Mouse (Mus musculus) lung, postnatal 14 days (tissue): ENCODE data around the gene Krt6a.
"Not testable (repeated sequence)": the region's sequence is repeated elsewhere in the genome, so short reads cannot be mapped to it uniquely, and the experiment has no call there.

Experiments used
- DNase-seq: peaks from one replicate; pipeline ENCODE4 v3.0.0; 2021

Krt6a gene

DNA sequence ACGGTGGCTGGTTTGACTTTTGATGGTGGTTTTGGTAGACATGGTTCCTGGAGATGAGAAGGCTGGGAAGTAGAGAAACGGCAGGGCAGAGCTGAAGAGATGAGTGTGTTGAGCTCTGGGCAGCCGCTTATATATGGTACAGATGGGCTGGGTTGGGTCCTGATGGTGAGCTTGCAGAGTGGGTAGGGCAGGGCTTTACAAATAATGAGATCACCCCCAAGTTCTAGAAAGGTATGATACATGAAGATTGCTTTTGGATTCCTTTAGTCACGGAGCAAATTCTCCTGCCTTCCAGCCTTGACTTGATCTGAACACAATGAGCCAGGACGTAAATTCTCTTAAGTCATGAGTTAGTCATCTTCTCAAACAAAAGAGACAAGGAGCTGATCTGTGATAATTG is at the start of gene Krt6a:
Gene Krt6a (minus strand): TSS at position 101 of the 400 bp plus-strand sequence.
- no peak for DNase-seq

DNA sequence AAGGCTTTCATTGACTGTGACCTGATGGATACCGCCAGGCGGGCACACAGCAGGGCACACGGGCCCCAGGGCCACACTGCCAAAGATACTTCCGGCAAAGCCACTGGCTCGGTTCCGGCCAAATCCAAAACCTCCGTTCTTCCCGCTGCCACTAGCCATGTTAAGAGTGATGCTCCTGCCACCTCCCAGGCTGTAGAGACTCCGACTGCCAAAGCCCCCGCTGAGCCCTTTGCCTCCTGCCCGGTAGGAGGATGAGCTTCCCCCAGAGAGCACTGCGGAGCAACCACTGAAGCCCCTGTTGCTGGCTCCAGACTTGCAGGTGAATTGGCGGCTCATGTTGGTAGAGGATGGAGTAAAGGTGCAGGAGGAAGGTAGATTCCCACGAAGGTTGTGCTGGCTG is 48.6 kb upstream of the Krt6a start, which contains the start of gene Krt71:
Gene Krt71 (minus strand): TSS at position 399 of the 400 bp plus-strand sequence.
- no peak for DNase-seq

DNA sequence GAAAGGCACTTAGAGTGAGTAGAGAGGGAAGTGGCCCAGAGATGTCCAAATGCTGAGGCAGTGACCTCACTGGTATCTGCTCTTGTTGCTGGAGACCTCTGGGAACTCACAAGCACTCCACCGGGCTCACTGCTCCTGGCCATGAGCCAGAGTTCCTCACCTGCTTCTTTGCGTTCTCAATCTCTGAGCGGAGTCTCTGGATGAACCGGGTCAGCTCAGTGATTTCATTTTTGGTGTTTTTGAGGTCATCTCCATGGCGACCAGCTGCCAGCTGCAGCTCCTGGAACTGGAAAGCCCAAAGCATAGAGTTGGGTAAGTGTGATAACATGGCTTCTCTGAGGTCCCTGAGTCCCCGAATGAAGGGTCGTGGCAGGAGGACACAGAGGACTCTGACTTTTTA is 43.7 kb upstream of the Krt6a start:
- DNase-seq, result no peak

DNA sequence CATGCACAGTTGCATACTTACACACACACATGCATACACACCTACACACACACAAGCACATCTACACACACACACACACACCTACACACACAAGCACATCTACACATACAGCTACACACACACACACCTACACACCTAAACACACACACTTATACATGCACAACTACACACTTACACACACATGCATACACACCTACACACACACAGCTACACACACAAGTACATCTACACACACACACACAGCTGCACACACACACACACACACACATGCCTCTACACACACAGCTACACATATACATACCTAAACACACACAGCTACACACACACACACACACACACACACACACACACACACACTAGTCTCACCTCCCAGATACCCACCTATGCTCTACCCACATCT is 36.5 kb upstream of the Krt6a start:
- DNase-seq, result no peak

DNA sequence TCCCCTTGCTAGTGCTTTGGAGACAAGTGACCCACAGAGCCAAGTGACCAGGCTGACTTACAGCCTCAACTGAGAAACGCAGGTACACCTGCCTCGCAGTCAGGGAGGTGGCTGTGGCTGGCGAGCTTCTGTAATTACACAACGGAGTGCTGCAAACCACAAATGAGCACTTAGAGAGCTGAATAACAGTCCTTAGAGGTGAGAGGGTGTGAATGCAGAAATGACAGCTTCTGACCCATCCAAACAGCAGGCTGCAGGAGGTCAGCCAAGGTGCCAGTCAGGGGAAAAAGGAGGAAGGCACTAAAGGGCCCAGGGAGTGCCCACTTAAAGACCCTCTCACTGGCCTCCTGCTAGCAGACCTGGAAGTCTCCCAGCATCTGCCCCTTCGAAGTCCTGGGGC is 30.6 kb upstream of the Krt6a start:
- peak; percentile 5 for DNase-seq

DNA sequence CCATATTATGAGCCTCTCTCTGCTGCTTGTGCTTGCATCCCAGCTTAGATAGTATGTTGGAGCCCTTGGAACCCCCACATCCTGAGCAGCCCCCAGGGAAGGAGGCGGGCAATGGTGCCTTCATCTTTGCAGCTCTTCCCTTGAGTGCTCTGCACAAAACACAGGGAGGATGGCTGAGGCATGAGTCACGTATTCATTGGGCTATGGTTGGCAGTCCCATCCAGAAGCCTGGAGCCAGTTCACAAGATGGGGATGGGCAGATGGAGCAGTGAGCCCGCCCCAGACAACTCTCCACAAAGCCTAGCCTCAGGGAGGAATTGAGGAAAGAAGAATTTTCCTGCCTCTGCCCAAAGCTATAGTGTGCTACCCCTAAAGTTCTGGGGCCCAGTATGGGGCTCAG is 21.7 kb upstream of the Krt6a start:
- no peak for DNase-seq

DNA sequence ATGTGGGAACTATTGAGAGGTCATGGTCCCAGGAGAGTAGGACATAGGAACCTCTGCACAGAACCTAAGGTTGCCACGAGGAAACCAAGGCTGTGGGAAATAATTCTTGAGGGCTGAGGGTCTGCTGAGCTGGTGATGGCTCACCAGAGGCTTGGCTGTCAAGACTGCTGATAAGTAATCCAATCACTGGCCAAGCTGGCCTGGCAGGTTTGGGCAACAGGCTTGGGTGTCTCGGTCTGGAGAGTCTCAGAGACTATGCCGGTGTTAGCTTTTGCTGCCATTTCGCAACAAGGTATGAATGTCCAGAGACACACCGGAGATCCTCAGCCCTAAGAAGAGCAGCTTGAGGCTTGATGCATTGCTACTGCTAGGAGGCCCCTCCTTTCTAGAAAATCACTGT is 20.2 kb upstream of the Krt6a start:
- no peak for DNase-seq

DNA sequence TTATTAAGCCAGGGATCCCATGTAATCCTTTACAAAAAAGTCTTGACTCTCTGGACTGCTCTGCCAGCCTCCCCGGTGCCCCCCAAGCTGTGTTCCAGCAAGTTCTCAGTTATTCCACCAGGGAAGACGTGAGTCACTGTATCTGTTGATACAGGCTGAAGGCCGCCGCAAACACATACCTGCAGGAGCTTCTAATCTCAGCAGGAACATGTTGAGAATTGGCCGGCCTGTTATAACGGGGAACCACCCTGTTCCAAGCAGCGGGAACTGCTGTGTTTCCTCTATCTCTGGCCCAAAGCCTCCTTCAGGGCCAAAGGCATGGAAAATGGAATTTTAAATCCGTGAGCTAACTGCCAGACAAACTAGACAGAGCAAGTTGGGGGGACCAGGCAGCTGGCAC is 19.6 kb upstream of the Krt6a start:
- no peak for DNase-seq

DNA sequence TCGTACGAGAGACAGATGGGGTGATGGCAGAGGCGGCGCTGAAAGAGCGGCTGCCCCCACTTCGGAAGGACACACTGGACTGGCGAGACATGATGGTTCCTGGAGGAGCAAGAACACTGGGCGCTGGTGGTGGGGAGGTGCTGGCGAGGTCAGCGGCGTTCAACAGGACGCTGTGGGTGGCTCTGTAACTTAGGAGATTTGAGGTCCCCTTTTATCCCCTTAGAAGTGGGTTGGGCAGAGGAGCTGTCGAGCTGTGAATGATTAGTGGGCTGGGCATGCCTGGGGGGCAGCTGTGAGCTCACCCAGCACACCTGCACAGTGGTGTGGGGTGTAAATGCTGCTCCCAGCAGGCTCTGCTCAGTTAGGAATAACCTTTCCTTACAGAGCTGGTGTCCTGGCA is 18.6 kb upstream of the Krt6a start, which contains the start of gene Krt5:
Gene Krt5 (minus strand): TSS at position 179 of the 400 bp plus-strand sequence.
- DNase-seq, result no peak

DNA sequence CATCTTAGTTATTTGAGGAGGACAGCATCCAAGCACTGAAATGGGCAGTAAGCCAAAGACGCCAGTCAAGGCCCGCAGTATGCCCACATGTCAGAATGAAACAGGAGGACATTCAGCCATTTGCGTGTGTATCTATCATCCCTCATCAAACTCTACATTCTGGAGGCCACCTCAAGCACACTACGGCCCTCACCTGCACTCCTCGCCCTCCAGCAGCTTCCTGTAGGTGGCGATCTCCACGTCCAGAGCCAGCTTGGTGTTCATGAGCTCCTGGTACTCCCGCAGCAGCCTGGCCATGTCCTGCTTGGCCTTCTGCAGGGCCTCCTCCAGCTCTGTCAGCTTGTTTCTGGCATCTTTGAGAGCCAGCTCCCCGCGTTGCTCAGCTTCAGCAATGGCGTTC is 14.6 kb upstream of the Krt6a start:
- no peak for DNase-seq

DNA sequence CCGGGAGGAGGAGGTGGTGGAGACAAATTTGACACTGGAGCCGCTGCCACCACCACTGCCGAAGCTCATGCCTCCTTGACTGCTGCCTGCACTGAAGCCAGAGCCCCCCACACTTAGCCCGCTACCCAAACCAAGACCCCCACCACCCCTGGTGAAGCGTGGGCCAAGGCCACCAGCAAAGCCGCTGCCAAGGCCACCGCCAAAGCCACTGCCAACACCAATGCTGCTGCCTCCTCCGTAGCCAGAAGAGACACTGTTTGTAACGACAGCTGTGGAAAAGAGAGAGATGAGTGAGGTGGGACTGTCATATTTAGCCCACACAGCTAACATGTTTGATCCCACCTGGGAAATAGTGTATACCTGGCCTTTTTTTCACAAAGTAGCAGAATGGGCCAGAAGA is 13.3 kb upstream of the Krt6a start:
- DNase-seq, result no peak

DNA sequence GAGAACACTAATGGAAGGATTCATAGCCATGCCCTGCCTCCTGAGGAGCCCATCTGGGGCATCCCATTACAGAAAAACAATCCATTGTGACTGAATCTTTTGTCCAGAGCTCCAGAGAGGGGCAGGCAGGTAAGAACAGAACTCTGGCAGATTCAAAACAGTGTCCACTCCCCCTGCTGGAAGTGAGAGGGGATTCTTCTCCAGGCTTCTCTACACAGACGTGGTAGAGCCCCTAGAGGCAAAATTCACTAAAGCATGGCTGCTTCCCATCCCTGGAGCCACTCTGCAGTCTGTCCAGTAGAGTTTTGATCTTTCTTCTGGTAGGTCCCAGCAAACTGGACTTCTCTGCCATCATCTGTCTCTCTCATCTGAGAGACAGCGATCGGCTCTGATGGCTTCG is 10.0 kb upstream of the Krt6a start:
- no peak for DNase-seq

DNA sequence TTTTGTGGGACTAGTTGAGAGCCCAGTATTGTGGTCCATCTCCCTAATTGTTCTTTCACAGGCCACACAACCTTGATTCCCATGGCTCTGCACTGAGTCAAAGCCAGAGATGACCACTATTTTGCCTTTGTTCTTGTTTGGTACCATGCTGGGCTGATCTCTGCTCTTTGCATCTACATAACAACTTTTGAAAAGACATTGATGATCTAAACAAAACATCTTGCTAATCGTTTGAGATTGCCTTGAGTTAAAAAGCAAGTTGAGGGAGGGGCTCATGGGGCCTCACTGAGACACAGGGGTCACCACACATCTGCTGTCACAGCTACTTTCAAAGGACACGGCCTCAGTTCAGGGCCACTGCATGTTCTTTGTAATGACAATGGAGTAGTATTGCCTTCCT is 8.3 kb upstream of the Krt6a start:
- no peak for DNase-seq

DNA sequence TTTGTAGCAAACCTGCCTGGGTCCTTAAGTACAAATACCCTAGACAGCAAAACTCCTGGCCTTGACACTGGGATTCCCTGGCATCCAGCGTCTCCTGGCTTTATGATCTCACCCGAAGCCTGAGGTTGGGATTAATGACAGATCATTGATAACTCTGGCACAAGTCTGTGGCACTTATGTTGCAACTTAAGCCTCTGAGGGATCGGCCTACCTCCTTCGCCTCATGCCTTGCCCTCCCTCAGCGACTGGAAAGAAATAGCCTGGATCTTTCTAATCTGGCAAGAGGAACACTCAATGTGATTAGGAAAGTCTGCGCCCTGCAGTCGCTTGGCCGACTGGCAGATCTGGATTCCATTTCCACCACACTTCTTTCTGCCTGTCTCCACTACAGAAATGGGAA is 5.8 kb upstream of the Krt6a start:
- DNase-seq, result no peak

DNA sequence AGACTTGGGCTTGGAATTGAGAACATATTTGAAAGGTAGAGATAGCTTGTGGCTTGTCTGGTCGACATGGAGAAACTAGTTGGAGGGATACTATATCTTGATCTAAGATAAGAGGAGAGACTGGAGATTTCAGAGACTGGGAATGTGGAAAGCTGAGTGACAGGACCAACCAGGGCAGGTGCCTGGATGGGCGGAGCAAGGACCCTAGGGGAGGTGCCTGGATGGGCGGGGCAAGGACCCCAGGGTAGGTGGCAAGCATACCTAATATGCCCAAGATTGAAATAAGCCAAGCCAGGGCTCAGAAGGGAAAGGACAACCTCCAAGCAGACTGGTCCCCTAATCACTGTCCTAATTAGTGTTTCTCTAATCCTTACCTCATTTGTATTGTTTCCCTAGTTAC is 5.1 kb upstream of the Krt6a start:
- no peak for DNase-seq

DNA sequence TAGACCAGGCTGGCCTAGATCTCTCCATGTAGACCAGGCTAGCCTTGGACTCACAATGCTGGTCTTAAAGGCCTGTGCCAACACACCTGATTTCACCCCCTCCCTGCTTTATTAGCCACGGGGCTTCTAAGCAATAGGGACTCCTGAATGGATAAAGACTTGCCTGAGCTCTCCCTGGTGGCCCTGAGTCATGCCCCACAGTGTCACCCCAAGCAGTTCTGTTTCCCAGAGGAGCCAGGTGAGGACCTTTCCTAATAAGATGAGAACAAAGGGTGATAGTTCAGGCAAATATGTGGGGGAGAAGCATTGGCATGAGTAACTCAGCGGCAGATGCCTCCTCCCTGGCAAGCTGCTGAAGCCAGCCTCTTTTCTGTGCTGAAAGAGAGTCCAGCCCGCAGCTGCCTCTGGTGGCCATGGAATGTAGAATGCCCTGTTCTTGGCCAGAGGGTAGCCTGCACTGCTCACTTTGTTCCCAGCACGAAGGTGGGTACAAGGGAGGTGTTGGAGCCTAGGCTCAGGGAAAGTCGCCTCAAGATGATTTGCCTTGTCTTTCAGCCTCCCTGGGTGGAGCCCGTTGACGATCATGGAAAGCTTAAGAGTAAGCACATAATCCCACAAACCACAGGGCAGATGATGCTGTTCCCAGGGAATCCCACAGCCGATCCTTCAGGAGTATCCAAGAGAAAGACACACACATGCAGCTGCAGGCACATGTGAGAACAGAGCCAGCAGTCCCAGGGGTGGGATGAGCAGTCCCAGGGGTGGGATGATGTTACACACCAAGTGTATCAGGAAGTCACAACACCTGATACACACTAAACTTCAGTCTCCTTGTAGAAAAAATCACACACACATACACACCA is 3.5 kb upstream of the Krt6a start:
- no peak for DNase-seq

DNA sequence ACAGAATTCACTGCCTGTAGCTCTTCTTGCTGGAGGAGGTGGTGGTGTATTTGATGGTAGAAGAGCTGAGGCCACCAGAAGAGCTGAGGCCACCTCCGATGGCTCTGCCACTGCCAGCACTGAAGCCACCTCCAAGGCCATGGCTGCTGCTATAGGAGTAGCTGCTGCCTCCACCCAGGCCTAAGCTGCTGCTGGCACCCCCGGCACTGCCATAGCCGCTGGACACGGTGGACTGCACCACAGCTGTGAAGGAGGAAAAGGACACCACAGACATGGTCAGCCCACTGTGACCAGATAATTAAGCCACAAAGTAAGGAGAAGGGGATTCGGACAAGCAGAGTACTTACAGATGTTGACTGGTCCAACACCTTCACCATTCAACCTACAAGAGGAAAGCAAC is 3.6 kb downstream of the Krt6a start:
- not testable (repeated sequence) for DNase-seq

DNA sequence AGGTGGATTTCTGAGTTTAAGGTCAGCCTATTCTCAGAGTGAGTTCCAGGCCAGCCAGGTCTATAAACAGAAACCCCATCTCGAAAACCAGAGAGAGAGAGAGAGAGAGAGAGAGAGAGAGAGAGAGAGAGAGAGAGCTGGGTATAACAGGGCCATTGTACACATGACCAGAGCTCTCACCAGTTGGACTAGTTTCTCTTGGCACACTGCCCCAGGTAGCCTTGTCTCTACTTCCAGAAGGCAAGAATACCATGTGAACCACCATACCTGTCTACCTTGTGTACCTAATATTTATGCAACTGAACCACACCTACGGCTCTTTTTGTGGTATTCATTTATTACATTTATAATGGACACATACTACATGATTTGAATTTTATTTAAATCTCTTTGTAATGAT is 5.9 kb downstream of the Krt6a start:
- no peak for DNase-seq

DNA sequence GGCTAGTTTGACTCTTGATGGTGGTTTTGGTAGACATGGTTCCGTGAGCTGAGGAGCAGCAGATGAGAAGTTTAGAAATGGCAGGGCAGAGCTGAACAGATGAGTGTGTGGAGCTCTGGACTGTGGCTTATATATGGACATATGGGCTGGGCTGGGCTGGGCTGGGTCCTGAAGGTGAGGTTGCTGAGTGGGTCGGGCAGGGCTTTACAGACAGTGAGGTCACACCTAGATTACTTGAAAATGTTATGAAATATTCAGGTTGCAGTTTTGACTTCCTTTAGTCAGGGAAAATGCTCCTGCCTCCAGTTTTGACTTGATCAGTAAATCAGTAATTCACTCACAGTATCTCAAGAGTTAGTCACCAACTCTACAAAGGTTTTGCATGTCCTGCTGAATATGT is 13.9 kb downstream of the Krt6a start, which contains the start of gene Krt6b:
Gene Krt6b (minus strand): TSS at position 101 of the 400 bp plus-strand sequence.
- no peak for DNase-seq

DNA sequence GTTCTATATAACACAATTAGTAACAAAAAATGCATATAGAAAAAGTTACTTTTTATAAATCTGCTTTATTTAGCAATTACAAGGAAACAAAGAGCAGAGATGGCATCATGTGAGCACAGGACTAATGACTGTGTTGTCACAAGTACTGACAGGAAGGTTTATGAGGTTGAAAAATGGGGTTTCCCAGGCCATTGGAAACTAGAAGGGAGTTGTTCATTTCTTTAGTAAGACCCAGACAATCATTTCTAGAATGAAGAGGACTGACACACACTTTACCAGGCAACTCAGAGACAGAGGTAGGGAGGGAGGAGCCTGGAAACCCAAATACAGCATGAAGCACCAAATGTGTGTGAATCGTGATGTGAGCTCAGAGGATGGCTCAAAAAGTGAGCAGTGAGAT is 18.1 kb downstream of the Krt6a start:
- DNase-seq, result no peak

DNA sequence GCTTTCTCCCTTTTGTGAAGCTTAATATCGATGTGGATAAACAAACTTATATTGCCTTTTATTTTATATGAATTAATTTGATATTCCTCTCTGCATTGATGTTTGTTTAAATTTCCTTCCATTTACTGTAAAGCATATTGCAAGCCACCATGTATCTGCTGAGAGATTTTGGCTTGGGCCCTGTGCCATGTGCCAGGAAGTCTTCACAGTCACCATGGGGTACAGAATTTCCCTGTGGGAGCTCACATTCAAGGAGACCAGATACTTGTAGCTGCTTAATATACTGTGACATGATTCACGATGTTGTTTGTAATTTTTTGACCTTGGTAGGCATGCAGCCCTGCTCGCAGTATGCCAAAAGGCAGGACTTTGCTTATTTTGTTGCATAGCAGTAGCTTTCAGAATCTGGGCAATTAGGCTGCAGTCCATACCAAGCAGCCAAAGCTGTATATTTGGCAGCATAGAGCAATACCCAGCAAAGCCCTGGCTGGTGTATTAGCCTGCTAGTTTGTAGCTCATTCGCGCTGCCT is 41.3 kb downstream of the Krt6a start:
- DNase-seq, result no peak

DNA sequence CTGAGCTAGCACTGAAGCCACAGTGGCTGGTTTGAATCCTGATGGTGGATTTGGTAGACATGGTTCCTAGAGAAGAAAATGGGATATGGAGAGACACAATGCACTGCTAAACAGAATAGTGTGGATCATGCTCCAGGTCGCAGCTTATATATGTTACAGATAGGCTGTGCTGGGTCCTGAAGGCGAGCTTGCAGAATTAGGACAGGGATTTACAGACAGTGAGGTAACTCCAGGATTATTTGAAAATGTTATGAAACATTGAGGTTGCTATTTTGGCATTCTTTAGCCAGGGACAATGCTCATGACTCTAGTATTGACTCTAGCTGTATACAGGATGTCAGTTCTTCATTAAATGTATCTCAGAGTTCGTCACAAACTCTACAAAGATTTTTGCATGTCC is 46.8 kb downstream of the Krt6a start, which contains the start of gene Gm5478:
Gene Gm5478 (minus strand): TSS at position 101 of the 400 bp plus-strand sequence.
- DNase-seq, result no peak
